Mouse (Mus musculus): ENCODE results near the gene Ints1.
A peak's percentile ranks its signal among the peaks of the same experiment; 100 is the strongest.

Gene Ints1

GRCm38 (mm10) chr5:139722709-139723108 is 52.8 kb downstream of the Ints1 start:
- DNase-seq (ENCODE audit: low spot score in 2 of 2) = no peak

GRCm38 (mm10) chr5:139718949-139719348 is 56.5 kb downstream of the Ints1 start:
- DNase-seq (ENCODE audit: low spot score in 2 of 2) = no peak

GRCm38 (mm10) chr5:139718540-139718939 is 56.9 kb downstream of the Ints1 start:
- DNase-seq (ENCODE audit: low spot score in 2 of 2) = peak in 1 of 2 experiments; percentile 39

- DNase-seq (ENCODE audit: low spot score in 2 of 2) = peak; percentile 63 to 66
These were observed 57.8 kb downstream of the Ints1 start for GRCm38 (mm10) chr5:139717723-139718122.

- DNase-seq (ENCODE audit: low spot score in 2 of 2) = no peak
These were observed 69.0 kb downstream of the Ints1 start for GRCm38 (mm10) chr5:139706496-139706895.

DNA sequence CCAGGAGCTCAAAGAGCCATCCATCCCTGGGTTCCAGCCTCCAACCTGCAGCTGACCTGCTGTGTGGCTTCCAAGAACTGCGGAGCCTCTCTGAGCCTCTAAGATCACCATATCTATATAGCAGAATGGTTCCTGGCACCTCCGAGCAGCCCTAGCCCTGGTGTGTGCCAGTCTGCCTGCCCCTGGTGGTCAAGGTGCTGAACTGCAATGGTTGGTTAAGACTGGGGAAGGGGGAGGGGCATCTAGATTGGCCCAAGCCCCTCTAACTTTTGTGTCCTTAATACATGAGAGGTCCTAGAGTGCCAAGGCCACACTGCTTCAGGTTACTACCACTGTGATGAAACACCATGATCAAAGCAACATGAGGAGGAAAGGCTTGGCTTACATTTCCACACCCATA is 72.6 kb downstream of the Ints1 start:
- peak in 1 of 2 experiments; percentile 61 for DNase-seq (ENCODE audit: low spot score in 2 of 2)

- no peak for DNase-seq (ENCODE audit: low spot score in 2 of 2)
These were observed 73.2 kb downstream of the Ints1 start for GRCm38 (mm10) chr5:139702236-139702635.
